Mouse (Mus musculus) lung, adult 2 months (tissue): Measurements from ENCODE around the gene Gucy2c.

ENCODE experiments used
- CTCF ChIP-seq: fragments of 200-500 bp; IDR thresholded peaks from 2 replicates; pipeline ENCODE4 v1.5.1; 2011; ENCODE audit warnings: mild to moderate bottlenecking, low read length, control low read depth; ENCODE audit not compliant: insufficient read depth
- POLR2A ChIP-seq: fragments of 200-500 bp; IDR thresholded peaks from 2 replicates; pipeline ENCODE4 v1.6.1; 2011; ENCODE audit warnings: low read depth, mild to moderate bottlenecking, control low read depth, low read length, borderline replicate concordance; ENCODE audit errors: extremely low read depth

DNA sequence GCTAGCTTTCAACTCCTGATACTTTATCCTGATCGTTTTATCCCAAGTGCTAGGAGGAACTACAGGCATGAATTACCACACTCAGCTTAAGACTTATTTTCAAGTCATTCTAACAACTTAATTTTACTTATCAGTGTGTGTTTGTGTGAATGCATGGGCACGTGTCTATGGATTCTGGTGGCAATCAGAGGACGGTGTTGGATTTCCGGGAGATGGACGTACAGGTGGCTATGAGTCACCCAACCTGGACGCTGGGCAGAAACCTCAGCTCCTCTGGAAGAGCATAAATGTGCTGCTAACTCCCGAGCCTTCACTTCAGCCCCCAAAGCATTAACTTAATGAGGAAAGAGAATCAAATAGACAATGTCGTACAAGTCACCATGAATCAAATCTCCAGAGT is 43.4 kb upstream of the Gucy2c start:
- no peak for TF ChIP-seq CTCF
- TF ChIP-seq POLR2A = no peak
